Mouse (Mus musculus): ENCODE measurements around the gene Hist1h2an. TPM values are rescaled to one million over a fixed set of nuclear protein-coding genes. Genes with fewer than 3 reads are reported as not detected.
"Not testable (repeated sequence)": the region's sequence is repeated elsewhere in the genome, so short reads cannot be mapped to it uniquely, and the experiment has no call there.

The Hist1h2an gene
- polyA plus RNA-seq, 1 experiment from 2014 or later = 4.5 TPM

DNA sequence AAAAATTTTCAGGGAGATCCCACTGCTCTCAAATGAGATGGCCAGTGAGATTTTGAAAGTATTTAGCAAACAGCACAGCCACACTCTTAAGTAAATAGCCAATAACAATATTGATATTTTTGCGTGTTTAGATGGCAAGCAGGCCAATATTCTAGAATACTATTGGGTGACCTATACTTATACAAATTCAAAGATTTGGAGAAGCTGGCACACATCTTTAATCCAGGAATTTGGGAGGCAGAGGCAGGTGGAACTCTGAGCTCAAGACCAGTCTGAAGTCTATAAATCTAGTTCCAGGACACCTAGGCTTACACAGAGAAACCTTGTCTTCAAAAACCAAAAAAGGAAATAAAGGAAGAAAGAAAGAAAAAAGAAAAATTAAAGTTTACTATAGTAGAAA is 5.4 kb downstream of the Hist1h2an start:
- no peaks in the 10 kb centered on the region for H3K27me3 ChIP-seq
- no peak for TF ChIP-seq CTCF (IDR thresholded peaks at IDR 0.05)
- in situ Hi-C loops (cut with MboI; ENCODE audit: low pct_unique_long_range_greater_than_20kb) = loop anchor here (25.0 kb wide), 1 partner anchor 1981 kb away; the partner anchor contains the start of genes Hist1h1a, Hist1h2ab, Hist1h3a and Hist1h3b
- CTCF ChIA-PET = no interaction called here
- ATAC-seq (no peak), DNase-seq (ENCODE audit: low read depth, low spot score) (no peak)
- POLR2A ChIA-PET = interaction anchor here (2.7 kb wide), 1 partner anchor 29 kb away, joined by 8 read pairs; the partner anchor contains the start of genes Hist1h2ak and Hist1h2bn

DNA sequence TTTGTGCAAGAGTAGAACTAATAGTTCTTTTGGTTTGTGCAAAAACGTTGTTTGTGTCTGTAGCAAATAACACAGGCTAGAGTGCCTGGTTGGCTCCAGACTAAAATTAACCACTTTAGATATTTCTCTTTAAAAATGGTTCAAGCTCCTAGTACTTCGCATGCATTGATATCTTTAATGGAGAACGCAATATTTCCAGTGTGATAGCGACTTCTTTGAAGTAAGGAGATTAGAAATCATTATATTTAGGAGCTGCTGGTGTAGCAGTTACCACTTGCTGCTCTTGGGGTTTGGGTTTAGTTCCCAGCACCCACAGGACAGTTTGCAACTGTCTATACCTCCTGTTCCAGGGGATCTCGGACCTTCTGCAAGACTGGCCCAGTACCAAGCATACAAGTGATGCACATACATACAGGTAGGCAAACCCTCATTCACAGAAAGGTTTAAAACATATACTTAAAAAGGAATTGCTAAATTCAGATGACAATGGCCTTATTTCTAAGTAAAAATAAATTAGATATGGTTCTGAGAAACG is 5.9 kb downstream of the Hist1h2an start:
- ChIA-PET POLR2A (interaction anchor here (2.7 kb wide), 1 partner anchor 28 kb away, joined by 8 read pairs; the partner anchor contains the start of genes Hist1h2ak and Hist1h2bn), CTCF (interaction anchor here (1.1 kb wide), 1 partner anchor 45 kb away, joined by 3 read pairs; no protein-coding TSS in a partner anchor)
- DNase-seq (ENCODE audit: low read depth, low spot score) = no peak
- no peaks in the 10 kb centered on the region for H3K27me3 ChIP-seq
- no peak for TF ChIP-seq CTCF (IDR thresholded peaks at IDR 0.05)
- in situ Hi-C loops (cut with MboI; ENCODE audit: low pct_unique_long_range_greater_than_20kb) = loop anchor here (25.0 kb wide), 1 partner anchor 1981 kb away; the partner anchor contains the start of genes Hist1h1a, Hist1h2ab, Hist1h3a and Hist1h3b
- no peak for ATAC-seq

DNA sequence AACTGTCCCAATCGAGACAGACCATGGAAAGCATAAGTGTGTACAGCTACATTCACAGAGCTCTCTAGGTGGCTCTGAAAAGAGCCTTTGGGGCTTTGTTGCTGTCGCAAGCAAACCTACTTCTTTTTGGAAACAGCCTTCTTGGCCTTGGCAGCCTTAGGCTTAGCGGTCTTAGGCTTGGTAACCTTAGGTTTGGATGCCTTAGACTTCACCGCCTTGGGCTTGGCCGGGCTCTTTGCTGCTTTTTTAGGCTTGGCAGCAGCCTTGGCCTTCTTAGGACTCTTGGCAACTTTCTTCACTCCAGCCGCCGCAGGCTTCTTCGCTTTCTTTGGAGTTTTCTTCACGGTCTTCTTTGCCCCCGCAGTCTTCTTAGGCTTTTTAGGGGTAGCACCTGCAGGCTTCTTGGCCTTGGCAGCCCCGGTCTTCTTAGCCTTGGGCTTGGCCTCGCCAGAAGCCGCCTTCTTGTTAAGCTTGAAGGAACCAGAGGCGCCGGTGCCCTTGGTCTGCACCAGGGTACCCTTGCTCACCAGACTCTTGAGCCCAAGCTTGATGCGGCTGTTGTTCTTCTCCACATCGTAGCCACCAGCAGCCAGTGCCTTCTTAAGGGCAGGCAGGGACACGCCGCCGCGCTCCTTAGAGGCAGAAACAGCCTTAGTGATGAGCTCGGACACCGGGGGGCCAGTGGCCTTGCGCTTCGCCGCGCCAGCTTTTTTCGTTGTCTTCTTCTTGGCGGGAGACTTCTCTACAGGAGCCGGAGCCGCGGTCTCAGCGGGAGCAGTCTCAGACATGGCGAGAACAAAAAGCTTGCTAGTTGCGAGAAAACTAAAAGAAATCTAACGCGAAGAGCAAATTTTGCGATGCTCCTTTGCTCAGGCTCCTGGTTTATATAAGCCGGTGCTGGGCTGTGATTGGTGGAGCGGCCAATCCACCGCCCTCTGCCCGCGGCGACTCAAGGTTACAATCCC is 7.0 kb downstream of the Hist1h2an start, which contains the start of gene Hist1h1b:
Gene Hist1h1b (minus strand): TSS at position 859 of the 965 bp plus-strand sequence.
- peak; percentile 25 for ATAC-seq
- ChIA-PET CTCF (interaction anchor here (1.1 kb wide), 1 partner anchor 47 kb away, joined by 3 read pairs; no protein-coding TSS in a partner anchor), POLR2A (interaction anchor here (1.2 to 2.7 kb wide), 3 partner anchors 24 to 59 kb away, joined by 3 to 8 read pairs (median 3); partner anchors contain the start of genes Hist1h2ak and Hist1h2bn)
- H3K27me3 ChIP-seq = no peaks in the 10 kb centered on the region
- in situ Hi-C loops (cut with MboI; ENCODE audit: low pct_unique_long_range_greater_than_20kb) = loop anchor here (25.0 kb wide), 1 partner anchor 1982 kb away; the partner anchor contains the start of genes Hist1h1a, Hist1h2ab, Hist1h3a and Hist1h3b
- no peak for TF ChIP-seq CTCF (IDR thresholded peaks at IDR 0.05)
- no peak for DNase-seq (ENCODE audit: low read depth, low spot score)

DNA sequence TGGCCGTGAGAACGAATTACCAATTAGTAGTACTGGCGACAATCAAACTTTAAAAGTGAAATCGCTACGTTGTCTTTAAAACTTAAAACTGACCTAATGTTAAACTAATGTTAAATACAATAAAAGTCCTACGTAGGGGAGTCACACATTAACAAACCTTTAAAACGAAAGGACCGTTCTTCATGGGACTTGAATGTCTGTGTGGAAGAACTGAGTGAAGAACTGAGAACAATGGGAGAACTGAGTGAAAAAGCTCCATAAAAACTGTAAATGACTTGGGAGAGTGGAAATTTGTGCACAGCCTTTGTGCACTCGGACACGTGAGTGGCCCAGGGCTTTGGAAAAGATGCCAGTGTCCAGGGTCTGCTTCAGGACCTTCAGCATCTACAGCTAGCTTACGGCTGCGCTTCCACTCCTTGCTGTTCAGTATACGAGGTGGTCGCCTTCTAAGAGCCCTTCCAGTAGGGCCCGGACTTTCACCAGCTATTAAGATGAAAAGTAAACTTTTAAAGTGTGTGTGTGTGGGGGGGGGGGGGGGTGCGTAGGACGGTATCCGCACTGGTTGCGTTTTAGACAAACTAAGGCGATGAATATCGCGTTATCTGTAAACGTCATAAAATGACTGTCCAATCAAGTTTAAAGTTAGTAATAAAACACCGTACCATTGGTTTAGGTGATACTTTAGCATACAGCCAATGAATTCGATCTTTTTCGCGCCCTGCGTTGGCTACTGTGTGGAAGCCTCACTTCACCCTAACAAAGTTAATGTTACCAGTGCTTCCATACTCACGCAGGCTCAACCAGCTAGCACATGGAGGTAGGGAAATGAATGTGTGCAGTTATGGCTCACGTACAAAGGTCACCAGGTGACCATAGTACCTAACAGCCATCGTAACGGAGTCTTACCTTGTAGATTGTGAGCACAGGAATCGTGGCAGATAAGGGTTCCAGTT is 7.9 kb downstream of the Hist1h2an start:
- in situ Hi-C loops (cut with MboI; ENCODE audit: low pct_unique_long_range_greater_than_20kb) = loop anchor here (25.0 kb wide), 1 partner anchor 1983 kb away; the partner anchor contains the start of genes Hist1h1a, Hist1h2ab, Hist1h3a and Hist1h3b
- DNase-seq (ENCODE audit: low read depth, low spot score) (no peak), ATAC-seq (peak; percentile 27)
- TF ChIP-seq CTCF (IDR thresholded peaks at IDR 0.05) = no peak
- H3K27me3 ChIP-seq = no peaks in the 10 kb centered on the region
- POLR2A ChIA-PET = interaction anchor here (1.2 to 2.7 kb wide), 3 partner anchors 23 to 58 kb away, joined by 3 to 8 read pairs (median 3); partner anchors contain the start of genes Hist1h2ak and Hist1h2bn
- CTCF ChIA-PET = no interaction called here

DNA sequence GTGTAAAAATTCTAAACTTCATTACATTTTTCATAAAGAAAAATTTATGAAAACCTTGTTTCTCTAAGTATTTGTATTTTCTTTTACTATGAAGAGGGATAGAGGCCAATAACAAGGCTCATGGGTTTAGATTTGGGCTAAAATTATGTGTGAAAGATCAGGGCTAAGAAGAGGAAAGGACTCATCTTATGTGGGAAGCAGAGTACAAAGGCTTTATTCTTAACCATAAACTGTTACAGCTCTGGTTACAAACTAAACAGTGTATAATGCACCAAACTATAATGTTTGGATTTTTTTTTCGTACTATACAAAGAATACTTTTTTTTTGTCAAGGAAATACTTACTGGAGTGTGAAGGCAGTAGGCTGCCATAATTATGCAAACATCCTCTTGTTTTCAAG is 31.3 kb downstream of the Hist1h2an start:
- ChIA-PET CTCF (no interaction called here), POLR2A (no interaction called here)
- DNase-seq (ENCODE audit: low read depth, low spot score) (no peak), ATAC-seq (no peak)
- no peaks in the 10 kb centered on the region for H3K27me3 ChIP-seq
- in situ Hi-C loops (cut with MboI; ENCODE audit: low pct_unique_long_range_greater_than_20kb) = no loop called here
- no peak for TF ChIP-seq CTCF (IDR thresholded peaks at IDR 0.05)

DNA sequence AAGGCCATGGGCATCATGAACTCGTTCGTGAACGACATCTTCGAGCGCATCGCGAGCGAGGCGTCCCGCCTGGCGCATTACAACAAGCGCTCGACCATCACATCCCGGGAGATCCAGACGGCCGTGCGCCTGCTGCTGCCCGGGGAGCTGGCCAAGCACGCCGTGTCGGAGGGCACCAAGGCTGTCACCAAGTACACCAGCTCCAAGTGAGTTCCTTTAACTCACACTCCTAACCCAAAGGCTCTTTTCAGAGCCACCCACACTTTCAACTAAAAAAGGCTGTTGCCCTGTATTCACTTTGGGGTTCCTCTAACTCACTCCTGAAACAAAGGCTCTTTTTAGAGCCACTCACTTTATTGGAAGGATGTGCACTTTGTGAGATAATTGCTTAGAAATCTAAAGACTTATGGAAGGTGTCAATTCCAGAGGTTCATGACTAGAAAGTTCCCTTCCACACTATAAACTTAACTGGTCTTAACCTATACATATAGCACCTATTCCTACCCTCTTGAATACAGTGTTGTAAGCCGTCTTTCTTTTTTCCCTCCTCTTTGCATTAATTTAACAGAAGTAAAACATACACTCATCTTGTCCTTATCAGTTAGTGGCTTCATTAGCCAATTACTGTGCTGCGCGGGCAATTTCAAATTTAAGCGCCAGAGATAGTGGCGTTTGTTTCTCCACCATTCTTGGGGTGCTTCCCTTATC is 32.6 kb downstream of the Hist1h2an start:
- CTCF ChIA-PET = not testable (repeated sequence)

DNA sequence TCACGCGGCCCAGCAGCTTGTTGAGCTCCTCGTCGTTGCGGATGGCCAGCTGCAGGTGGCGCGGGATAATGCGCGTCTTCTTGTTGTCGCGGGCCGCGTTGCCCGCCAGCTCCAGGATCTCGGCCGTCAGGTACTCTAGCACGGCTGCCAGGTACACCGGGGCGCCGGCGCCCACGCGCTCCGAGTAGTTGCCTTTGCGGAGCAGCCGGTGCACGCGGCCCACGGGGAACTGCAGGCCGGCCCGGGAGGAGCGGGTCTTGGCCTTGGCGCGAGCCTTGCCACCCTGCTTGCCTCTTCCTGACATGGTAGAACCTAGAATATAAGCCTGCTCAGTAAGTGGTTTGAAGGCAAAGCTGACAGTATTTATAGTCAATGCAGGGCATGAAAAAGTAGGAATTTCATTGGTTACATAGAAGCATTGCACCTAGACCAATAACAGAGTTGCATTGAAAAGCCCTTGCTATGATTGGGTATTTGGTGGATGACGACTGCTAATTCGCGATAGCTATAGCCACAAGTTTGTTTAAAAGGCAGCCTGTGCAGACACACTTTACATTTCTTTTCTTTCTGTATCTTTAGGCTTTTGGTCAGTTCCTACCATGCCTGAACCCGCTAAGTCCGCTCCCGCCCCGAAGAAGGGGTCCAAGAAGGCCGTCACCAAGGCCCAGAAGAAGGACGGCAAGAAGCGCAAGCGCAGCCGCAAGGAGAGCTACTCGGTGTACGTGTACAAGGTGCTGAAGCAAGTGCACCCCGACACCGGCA is 33.3 kb downstream of the Hist1h2an start, which contains the start of the genes Hist1h2ak and Hist1h2bn:
Gene Hist1h2ak (minus strand): TSS at position 304 of the 762 bp plus-strand sequence.
Gene Hist1h2bn (plus strand): TSS at position 600 of the 762 bp plus-strand sequence.
- peak; percentile 97 for ATAC-seq
- peak; percentile 19 for TF ChIP-seq CTCF (IDR thresholded peaks at IDR 0.05)
- CTCF ChIA-PET; in situ Hi-C loops (cut with MboI; ENCODE audit: low pct_unique_long_range_greater_than_20kb); H3K27me3 ChIP-seq: not testable (repeated sequence)
- peak; percentile 87 for DNase-seq (ENCODE audit: low read depth, low spot score)
- POLR2A ChIA-PET = interaction anchor here (0.6 to 2.2 kb wide), 3 partner anchors 17 to 31 kb away, joined by 4 to 8 read pairs (median 4); partner anchors contain the start of gene Hist1h1b

More for the DNA sequence above, 32.6 kb downstream of the Hist1h2an start:
- peak; percentile 3 for ATAC-seq
- in situ Hi-C loops (cut with MboI; ENCODE audit: low pct_unique_long_range_greater_than_20kb); DNase-seq (ENCODE audit: low read depth, low spot score); H3K27me3 ChIP-seq: not testable (repeated sequence)
- POLR2A ChIA-PET = interaction anchor here (1.2 to 2.2 kb wide), 2 partner anchors 26 to 30 kb away, joined by 4 to 8 read pairs; partner anchors contain the start of gene Hist1h1b

DNA sequence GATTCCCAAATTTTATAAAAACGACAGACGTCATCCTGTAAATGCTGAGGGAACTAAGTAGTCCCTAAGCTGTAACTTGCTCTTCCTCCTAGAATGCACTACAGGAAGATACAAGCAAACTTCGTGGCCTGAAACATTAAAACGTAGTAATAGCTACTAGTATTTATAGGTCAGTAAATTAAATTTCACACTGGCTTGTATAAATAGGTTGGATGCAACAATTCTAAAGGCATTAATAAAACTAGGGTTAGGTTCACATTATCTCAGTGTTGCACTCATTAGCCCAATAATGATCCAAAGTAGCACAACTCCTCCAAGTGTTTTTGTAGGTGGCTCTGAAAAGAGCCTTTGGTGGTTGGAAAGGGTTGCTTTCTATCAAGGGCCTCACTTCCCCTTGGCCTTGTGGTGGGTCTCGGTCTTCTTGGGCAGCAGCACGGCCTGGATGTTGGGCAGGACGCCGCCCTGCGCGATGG is 33.9 kb downstream of the Hist1h2an start:
- POLR2A ChIA-PET = interaction anchor here (0.6 to 2.2 kb wide), 3 partner anchors 18 to 31 kb away, joined by 4 to 8 read pairs (median 4); partner anchors contain the start of gene Hist1h1b

More for the DNA sequence above, 33.9 kb downstream of the Hist1h2an start:
- TF ChIP-seq CTCF (IDR thresholded peaks at IDR 0.05) = no peak
- in situ Hi-C loops (cut with MboI; ENCODE audit: low pct_unique_long_range_greater_than_20kb) = no loop called here
- H3K27me3 ChIP-seq = no peaks in the 10 kb centered on the region
- CTCF ChIA-PET = interaction anchor here (1.5 kb wide), 1 partner anchor 33 kb away, joined by 5 read pairs; no protein-coding TSS in a partner anchor
- DNase-seq (ENCODE audit: low read depth, low spot score) (no peak), ATAC-seq (no peak)

Data from Patski (cell line).